Mouse (Mus musculus): ENCODE data around the gene Ubash3b.

- TF ChIP-seq CTCF (IDR thresholded peaks at IDR 0.05; ENCODE audit: control insufficient read depth, insufficient read depth, insufficient read length) (no peak), MYOD1 (IDR thresholded peaks at IDR 0.05; ENCODE audit: control insufficient read depth, insufficient read length, low read depth) (no peak)
These were observed 197.1 kb downstream of the Ubash3b start for GRCm38 (mm10) chr9:40964418-40964714.
